Mouse (Mus musculus): ENCODE results near the gene Tnfsf4. TPM values are rescaled to one million over a fixed set of nuclear protein-coding genes. Genes with fewer than 3 reads are reported as not detected.

The Tnfsf4 gene
- polyA plus RNA-seq, 1 experiment from 2014 or later: not detected

GRCm38 (mm10) chr1:161403061-161403460 is 7.9 kb downstream of the Tnfsf4 start:
- Histone ChIP-seq H3K27me3 (replicated peaks; ENCODE audit: low read depth, poor library complexity, severe bottlenecking) (no peaks in the 10 kb centered on the region), H3K36me3 (replicated peaks) (no peaks in the 10 kb centered on the region), H3K4me1 (peaks cover 8% of the 10 kb centered on the region), H3K9me3 (no peaks in the 10 kb centered on the region; the same call in 1 of the 2 replicates), H3K4me3 (no peak overlapping the region), H3K27ac (replicated peaks) (no peak overlapping the region)
- DNase-seq (ENCODE audit: low spot score): no peak
- 20% methylated on average over 2 of the region's 2 CpGs for WGBS

DNA sequence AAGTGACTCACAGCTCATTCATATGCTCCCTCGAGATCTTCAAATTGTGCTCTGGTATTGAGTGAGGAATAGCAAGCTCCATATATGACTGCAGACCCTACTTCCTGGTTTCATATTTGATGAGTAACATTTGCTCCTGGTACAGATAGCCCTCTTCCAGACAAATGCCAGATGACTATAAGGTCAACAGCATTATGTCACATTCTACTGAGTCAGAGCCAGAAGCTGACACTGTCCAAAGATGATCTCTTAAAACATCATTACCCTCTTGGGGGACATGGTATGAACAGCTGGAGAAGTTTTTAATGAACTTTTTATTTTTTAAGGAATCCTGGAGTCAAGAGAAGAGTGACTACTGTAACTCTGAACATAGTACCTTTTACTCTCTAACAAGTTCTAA is 11.3 kb downstream of the Tnfsf4 start:
- H3K27me3 ChIP-seq (replicated peaks; ENCODE audit: low read depth, poor library complexity, severe bottlenecking): no peaks in the 10 kb centered on the region
- no peak for DNase-seq (ENCODE audit: low spot score)
- H3K9me3 ChIP-seq: no peaks in the 10 kb centered on the region; the same call in 1 of the 2 replicates
- no peaks in the 10 kb centered on the region for H3K36me3 ChIP-seq (replicated peaks)
- no peak overlapping the region for H3K4me3 ChIP-seq
- no peak overlapping the region for H3K27ac ChIP-seq (replicated peaks)
- 89% methylated on average over 1 of the region's 1 CpGs for WGBS
- H3K4me1 ChIP-seq: peaks cover 8% of the 10 kb centered on the region

DNA sequence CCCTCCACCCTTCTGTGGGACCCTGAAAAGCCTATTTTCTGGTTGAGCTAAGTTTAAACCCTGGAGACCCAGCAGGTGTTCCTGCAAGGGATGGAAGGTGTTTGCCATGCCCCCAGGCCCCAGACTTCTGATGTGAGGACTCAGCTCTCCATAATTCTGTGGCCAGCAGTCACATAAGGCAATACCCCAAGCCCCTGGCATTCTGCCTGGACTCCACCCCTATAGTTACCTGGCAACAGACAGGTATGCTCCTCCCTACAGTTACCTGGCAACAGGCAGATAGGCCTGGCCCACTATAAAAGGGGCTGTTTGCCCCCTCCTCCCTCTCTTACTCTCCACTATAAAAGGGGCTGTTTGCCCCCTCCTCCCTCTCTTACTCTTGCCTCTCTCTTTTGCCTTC is 24.7 kb downstream of the Tnfsf4 start:
- no peaks in the 10 kb centered on the region for H3K27me3 ChIP-seq (replicated peaks; ENCODE audit: low read depth, poor library complexity, severe bottlenecking)
- H3K4me1 ChIP-seq: 0 out of 2 replicates have a peak, but pooled peaks cover 3% of the 10 kb centered on the region
- H3K9me3 ChIP-seq: no peaks in the 10 kb centered on the region
- no peak for DNase-seq (ENCODE audit: low spot score)
- H3K27ac ChIP-seq (replicated peaks): no peak overlapping the region
- H3K4me3 ChIP-seq: no peak overlapping the region
- no peaks in the 10 kb centered on the region for H3K36me3 ChIP-seq (replicated peaks)

- no peak for DNase-seq (ENCODE audit: low spot score)
- 0 out of 2 replicates have a peak, but pooled peaks cover 3% of the 10 kb centered on the region for H3K4me1 ChIP-seq
- no peaks in the 10 kb centered on the region for H3K36me3 ChIP-seq (replicated peaks)
- no peak overlapping the region for H3K27ac ChIP-seq (replicated peaks)
- 88% methylated on average over 9 of the region's 9 CpGs for WGBS
- H3K4me3 ChIP-seq: no peak overlapping the region
- H3K27me3 ChIP-seq (replicated peaks; ENCODE audit: low read depth, poor library complexity, severe bottlenecking): no peaks in the 10 kb centered on the region
- H3K9me3 ChIP-seq: no peaks in the 10 kb centered on the region
Measured at GRCm38 (mm10) chr1:161420646-161421045, 25.4 kb downstream of the Tnfsf4 start.

- H3K4me3 ChIP-seq: no peak overlapping the region
- H3K27ac ChIP-seq (replicated peaks): no peak overlapping the region
- 87% methylated on average over 4 of the region's 4 CpGs for WGBS
- H3K9me3 ChIP-seq: no peaks in the 10 kb centered on the region
- H3K4me1 ChIP-seq: no peaks in the 10 kb centered on the region
- no peak for DNase-seq (ENCODE audit: low spot score)
- no peaks in the 10 kb centered on the region for H3K36me3 ChIP-seq (replicated peaks)
- H3K27me3 ChIP-seq (replicated peaks; ENCODE audit: low read depth, poor library complexity, severe bottlenecking): no peaks in the 10 kb centered on the region
Measured at GRCm38 (mm10) chr1:161426277-161427056, 31.3 kb downstream of the Tnfsf4 start.

DNA sequence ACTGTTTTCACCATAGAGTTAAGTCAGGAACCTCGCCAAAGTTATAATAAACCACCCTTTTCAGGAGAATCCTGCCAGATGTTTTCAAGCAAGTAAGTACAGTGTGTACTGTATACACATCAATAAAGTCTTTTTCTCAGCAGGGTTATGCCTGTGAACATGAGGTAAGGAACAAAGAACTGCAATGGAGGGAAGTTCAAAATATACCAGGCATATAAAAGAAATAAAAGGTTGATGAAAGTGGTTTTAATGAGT is 31.8 kb downstream of the Tnfsf4 start:
- no peaks in the 10 kb centered on the region for H3K4me1 ChIP-seq
- H3K4me3 ChIP-seq: no peak overlapping the region
- no peaks in the 10 kb centered on the region for H3K36me3 ChIP-seq (replicated peaks)
- 84% methylated on average over 1 of the region's 1 CpGs for WGBS
- H3K27ac ChIP-seq (replicated peaks): no peak overlapping the region
- no peaks in the 10 kb centered on the region for H3K9me3 ChIP-seq
- no peak for DNase-seq (ENCODE audit: low spot score)
- no peaks in the 10 kb centered on the region for H3K27me3 ChIP-seq (replicated peaks; ENCODE audit: low read depth, poor library complexity, severe bottlenecking)

- no peak for DNase-seq (ENCODE audit: low spot score)
- no peaks in the 10 kb centered on the region for H3K36me3 ChIP-seq (replicated peaks)
- H3K9me3 ChIP-seq: no peaks in the 10 kb centered on the region
- no peak overlapping the region for H3K27ac ChIP-seq (replicated peaks)
- WGBS: 84% methylated on average over 2 of the region's 2 CpGs
- no peaks in the 10 kb centered on the region for H3K27me3 ChIP-seq (replicated peaks; ENCODE audit: low read depth, poor library complexity, severe bottlenecking)
- H3K4me3 ChIP-seq: no peak overlapping the region
- H3K4me1 ChIP-seq: no peaks in the 10 kb centered on the region
Measured at GRCm38 (mm10) chr1:161435781-161436180, 40.6 kb downstream of the Tnfsf4 start.

DNA sequence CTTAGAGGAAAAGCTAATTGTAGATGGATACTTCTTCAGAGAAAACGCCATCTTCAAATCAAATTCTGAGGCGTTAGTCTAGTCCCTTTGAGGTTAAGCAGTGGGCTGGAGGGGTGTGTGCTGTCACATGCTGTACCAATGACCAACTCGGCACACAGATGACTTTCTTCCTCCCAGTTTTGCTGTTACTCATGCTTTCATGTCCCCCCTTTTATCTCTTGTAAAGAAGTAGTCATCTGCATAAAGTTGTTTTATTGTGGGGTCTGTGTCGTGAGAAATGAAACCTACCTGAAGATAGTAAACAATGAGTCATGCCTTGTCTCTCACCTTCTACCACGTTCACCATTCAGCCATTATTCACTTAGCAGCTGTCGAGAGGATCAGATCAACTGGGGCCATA is 41.3 kb downstream of the Tnfsf4 start:
- Histone ChIP-seq H3K9me3 (no peaks in the 10 kb centered on the region), H3K27me3 (replicated peaks; ENCODE audit: low read depth, poor library complexity, severe bottlenecking) (no peaks in the 10 kb centered on the region), H3K36me3 (replicated peaks) (no peaks in the 10 kb centered on the region), H3K4me3 (no peak overlapping the region), H3K4me1 (no peaks in the 10 kb centered on the region), H3K27ac (replicated peaks) (no peak overlapping the region)
- DNase-seq (ENCODE audit: low spot score): no peak
- WGBS: 88% methylated on average over 6 of the region's 6 CpGs

DNA sequence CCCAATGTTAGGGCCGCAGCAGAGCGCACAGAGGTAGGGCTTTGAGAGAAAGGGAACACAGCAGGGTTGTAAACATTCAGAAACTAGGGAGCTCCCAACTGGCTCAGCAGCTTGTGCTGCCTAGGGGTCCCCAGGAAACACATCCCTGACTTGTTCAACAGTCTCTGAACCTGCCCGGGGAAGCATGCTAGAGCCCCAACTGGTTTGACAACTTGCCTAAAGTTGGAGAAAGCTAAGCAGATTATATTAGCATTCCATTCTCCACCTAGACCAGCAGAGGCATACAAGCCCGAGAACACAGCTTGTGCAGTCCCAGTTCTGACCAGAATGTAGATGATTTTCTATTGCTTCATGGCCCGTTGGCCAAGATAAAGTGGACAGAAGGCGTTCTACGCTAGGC is 49.6 kb downstream of the Tnfsf4 start:
- 72% methylated on average over 7 of the region's 7 CpGs for WGBS
- H3K4me1 ChIP-seq: peaks cover 12% of the 10 kb centered on the region
- no peaks in the 10 kb centered on the region for H3K36me3 ChIP-seq (replicated peaks)
- H3K27me3 ChIP-seq (replicated peaks; ENCODE audit: low read depth, poor library complexity, severe bottlenecking): no peaks in the 10 kb centered on the region
- H3K4me3 ChIP-seq: no peak overlapping the region
- H3K27ac ChIP-seq (replicated peaks): no peak overlapping the region
- H3K9me3 ChIP-seq: no peaks in the 10 kb centered on the region
- DNase-seq (ENCODE audit: low spot score): peak; percentile 54

DNA sequence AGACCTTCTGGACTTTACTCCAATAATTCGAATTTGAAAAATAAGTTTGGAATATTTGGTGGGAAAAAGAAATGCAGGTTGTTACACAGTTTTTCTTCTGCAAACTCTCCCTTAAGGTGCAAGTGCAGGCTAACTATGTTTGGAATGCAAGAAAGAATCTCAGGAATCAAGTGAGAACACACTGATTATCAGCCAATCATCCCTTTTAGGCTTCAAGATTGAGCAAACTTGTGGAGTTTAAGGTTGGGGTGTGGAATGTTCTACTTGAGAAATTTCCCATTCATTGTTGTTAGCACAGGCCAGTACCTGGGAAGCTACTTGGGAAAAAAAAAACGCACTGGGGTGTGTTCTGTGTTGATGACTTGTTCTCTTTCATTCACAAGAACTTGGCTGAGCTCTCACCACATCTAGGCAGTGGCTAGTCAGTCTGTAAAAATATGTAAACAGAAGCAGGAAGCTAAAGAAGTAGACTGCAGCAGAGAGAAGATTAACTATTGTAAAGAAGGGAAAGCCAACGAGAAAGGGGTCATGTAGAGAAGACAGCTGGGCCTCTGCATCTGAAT is 56.6 kb downstream of the Tnfsf4 start:
- WGBS: 50% methylated on average over 3 of the region's 3 CpGs
- H3K9me3 ChIP-seq: no peaks in the 10 kb centered on the region
- H3K27me3 ChIP-seq (replicated peaks; ENCODE audit: low read depth, poor library complexity, severe bottlenecking): no peaks in the 10 kb centered on the region
- H3K27ac ChIP-seq (replicated peaks): no peak overlapping the region
- no peak overlapping the region for H3K4me3 ChIP-seq
- DNase-seq (ENCODE audit: low spot score): no peak
- no peaks in the 10 kb centered on the region for H3K36me3 ChIP-seq (replicated peaks)
- no peaks in the 10 kb centered on the region for H3K4me1 ChIP-seq

DNA sequence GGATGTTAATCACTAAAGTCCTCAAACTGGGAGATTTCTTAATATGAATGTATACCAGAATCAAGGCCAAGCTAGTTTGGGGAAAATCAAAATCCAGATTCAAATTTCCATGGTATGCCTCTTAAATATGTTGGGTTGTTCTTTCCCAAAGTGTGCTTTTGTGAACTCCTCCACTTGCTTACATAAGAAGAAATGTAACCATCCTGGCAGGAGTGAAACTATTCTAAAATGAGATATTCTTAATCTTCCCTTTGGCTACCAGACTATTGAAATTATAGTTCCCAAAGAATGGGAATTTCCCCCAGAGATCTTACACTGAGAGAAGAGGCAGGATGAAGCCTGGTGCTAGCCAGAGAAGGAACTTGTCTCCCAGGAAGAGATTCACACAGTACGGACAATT is 57.0 kb downstream of the Tnfsf4 start:
- Histone ChIP-seq H3K27ac (replicated peaks) (no peak overlapping the region), H3K4me3 (no peak overlapping the region), H3K9me3 (no peaks in the 10 kb centered on the region), H3K4me1 (no peaks in the 10 kb centered on the region), H3K27me3 (replicated peaks; ENCODE audit: low read depth, poor library complexity, severe bottlenecking) (no peaks in the 10 kb centered on the region), H3K36me3 (replicated peaks) (no peaks in the 10 kb centered on the region)
- DNase-seq (ENCODE audit: low spot score): no peak
- 90% methylated on average over 1 of the region's 1 CpGs for WGBS

DNA sequence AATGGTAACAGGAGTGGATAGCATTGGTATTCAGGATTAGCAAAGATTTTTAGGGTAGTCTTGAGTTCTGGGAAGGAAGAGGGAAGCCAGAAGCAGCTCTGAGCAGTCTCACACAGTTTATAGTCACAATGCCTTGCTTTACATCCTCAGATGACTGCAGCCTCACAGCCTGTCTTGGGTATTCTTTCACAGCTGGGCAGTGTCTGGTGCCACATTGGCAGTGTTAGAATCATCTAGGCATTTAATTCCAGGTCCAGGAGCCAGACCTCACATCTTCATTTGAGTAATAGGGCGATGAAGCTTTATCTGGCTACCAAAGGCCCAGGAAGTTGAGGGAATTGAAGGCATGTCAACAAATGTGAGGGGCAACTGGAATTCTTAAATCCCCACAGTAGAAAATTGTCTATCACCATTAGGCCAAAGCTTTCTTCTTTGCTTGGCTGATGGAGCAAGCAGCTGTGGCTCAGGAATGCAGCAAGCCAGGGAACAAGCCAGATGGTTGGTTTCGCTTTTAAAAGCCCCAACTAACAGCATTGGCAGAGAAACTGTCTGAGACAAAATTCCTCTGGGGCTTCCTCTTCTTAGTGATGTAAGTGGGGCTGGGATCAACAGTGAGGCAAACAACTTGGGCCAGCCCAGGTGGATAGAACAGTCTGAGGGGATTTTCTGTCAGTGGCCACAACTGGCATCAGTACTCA is 68.3 kb downstream of the Tnfsf4 start:
- 67% methylated on average over 2 of the region's 2 CpGs for WGBS
- Histone ChIP-seq H3K9me3 (no peaks in the 10 kb centered on the region), H3K4me1 (peaks cover 19% of the 10 kb centered on the region), H3K36me3 (replicated peaks) (no peaks in the 10 kb centered on the region), H3K27me3 (replicated peaks; ENCODE audit: low read depth, poor library complexity, severe bottlenecking) (no peaks in the 10 kb centered on the region), H3K27ac (replicated peaks) (0 out of 2 replicates have a peak overlapping the region, but pooled peaks have one; percentile 5), H3K4me3 (no peak overlapping the region)
- peak; percentile 25 for DNase-seq (ENCODE audit: low spot score)

Measured in embryonic facial prominence, embryonic 10.5 days (tissue).